Mouse (Mus musculus) heart, postnatal 14 days (tissue): ENCODE results near the gene Vps8. TPM values are rescaled to one million over a fixed set of nuclear protein-coding genes. Genes with fewer than 3 reads are reported as not detected.

Source experiments
- DNase-seq, 2 experiments: peaks; one replicate each; pipeline ENCODE4 v3.0.0; 2021 to 2022
- intact Hi-C: fragments of 180-260 bp; cut with DNase I; formaldehyde crosslinking; loops from one replicate; pipeline ENCODE4 v1.15.1; 2025
- total RNA-seq, 2 experiments: library from RNA; stranded (reverse); gene quantifications; 2 replicates each; pipeline ENCODE4 v1.2.3; 2021

Vps8 gene
- total RNA-seq, 2 experiments from 2014 or later: 17.5 to 18.9 TPM

GRCm38 (mm10) chr16:21536240-21537005, 113.5 kb downstream of the Vps8 start:
- intact Hi-C loops: loop anchor here (5.0 kb wide), 2 partner anchors 39 to 191 kb away; no protein-coding TSS in a partner anchor
- no peak for DNase-seq

- intact Hi-C loops: loop anchor here (5.0 kb wide), 2 partner anchors 40 to 190 kb away; no protein-coding TSS in a partner anchor
- DNase-seq: no peak
Observed at GRCm38 (mm10) chr16:21537312-21537711, 114.4 kb downstream of the Vps8 start.

GRCm38 (mm10) chr16:21538889-21539288, 116.0 kb downstream of the Vps8 start:
- intact Hi-C loops: loop anchor here (5.0 kb wide), 2 partner anchors 42 to 188 kb away; no protein-coding TSS in a partner anchor
- DNase-seq: no peak

- DNase-seq: no peak
- intact Hi-C loops: no loop called here
Observed at GRCm38 (mm10) chr16:21542559-21542958, 119.6 kb downstream of the Vps8 start.

GRCm38 (mm10) chr16:21547446-21547845, 124.5 kb downstream of the Vps8 start:
- intact Hi-C loops: no loop called here
- no peak for DNase-seq

GRCm38 (mm10) chr16:21549751-21550150, 126.8 kb downstream of the Vps8 start:
- intact Hi-C loops: no loop called here
- DNase-seq: no peak

GRCm38 (mm10) chr16:21550453-21550852, 127.5 kb downstream of the Vps8 start:
- intact Hi-C loops: no loop called here
- no peak for DNase-seq

- no peak for DNase-seq
- intact Hi-C loops: no loop called here
Observed at GRCm38 (mm10) chr16:21553506-21553905, 130.6 kb downstream of the Vps8 start.

- intact Hi-C loops: no loop called here
- DNase-seq: no peak
Observed at GRCm38 (mm10) chr16:21562625-21563300, 139.8 kb downstream of the Vps8 start.

GRCm38 (mm10) chr16:21563322-21563721, 140.4 kb downstream of the Vps8 start:
- no peak for DNase-seq
- intact Hi-C loops: no loop called here

- no peak for DNase-seq
- intact Hi-C loops: no loop called here
Observed at GRCm38 (mm10) chr16:21567093-21567492, 144.2 kb downstream of the Vps8 start.

- intact Hi-C loops: no loop called here
Observed at GRCm38 (mm10) chr16:21569952-21570351, 147.0 kb downstream of the Vps8 start.

GRCm38 (mm10) chr16:21570786-21571185, 147.9 kb downstream of the Vps8 start:
- intact Hi-C loops: no loop called here
- no peak for DNase-seq

More at GRCm38 (mm10) chr16:21569952-21570351, 147.0 kb downstream of the Vps8 start:
- no peak for DNase-seq

GRCm38 (mm10) chr16:21576000-21576420, 153.1 kb downstream of the Vps8 start:
- intact Hi-C loops: no loop called here
- DNase-seq: no peak

- no peak for DNase-seq
- intact Hi-C loops: no loop called here
Observed at GRCm38 (mm10) chr16:21589110-21589509, 166.2 kb downstream of the Vps8 start.

- intact Hi-C loops: no loop called here
- peak; percentile 15 to 37 for DNase-seq
Observed at GRCm38 (mm10) chr16:21590806-21591205, 167.9 kb downstream of the Vps8 start.

GRCm38 (mm10) chr16:21591511-21591910, 168.6 kb downstream of the Vps8 start:
- DNase-seq: no peak
- intact Hi-C loops: no loop called here

- intact Hi-C loops: no loop called here
Observed at GRCm38 (mm10) chr16:21595539-21595938, 172.6 kb downstream of the Vps8 start.

GRCm38 (mm10) chr16:21604354-21604753, 181.4 kb downstream of the Vps8 start:
- no peak for DNase-seq
- intact Hi-C loops: no loop called here

More at GRCm38 (mm10) chr16:21595539-21595938, 172.6 kb downstream of the Vps8 start:
- DNase-seq: no peak

- DNase-seq: no peak
- intact Hi-C loops: no loop called here
Observed at GRCm38 (mm10) chr16:21606249-21607020, 183.5 kb downstream of the Vps8 start.
